Mouse (Mus musculus): ENCODE measurements around the gene Cacng3.

DNA sequence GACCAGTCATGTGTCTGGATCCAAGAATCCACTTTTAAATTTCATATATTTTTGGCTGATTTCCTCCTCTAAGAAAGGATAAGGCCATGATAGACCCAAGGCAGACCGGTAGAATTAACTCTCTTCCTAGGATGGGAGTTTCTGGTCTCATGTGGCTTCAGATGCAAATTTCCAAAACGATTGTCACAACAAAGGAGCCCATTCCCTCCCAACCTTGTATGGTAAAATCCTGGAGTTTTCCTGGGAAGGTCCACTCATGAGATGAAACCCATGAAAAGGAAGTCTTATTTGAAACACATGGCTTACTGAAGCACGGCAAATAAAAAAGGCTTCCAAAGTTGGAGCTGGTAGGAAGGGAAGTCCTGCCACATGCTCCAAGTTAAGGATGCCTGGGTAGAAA, 39.1 kb upstream of the Cacng3 start:
- TF ChIP-seq CTCF (IDR thresholded peaks at IDR 0.05; ENCODE audit: low read depth) (no peak), EP300 (IDR thresholded peaks at IDR 0.05; ENCODE audit: low read depth) (no peak)
